Mouse (Mus musculus) heart, embryonic 10.5 days (tissue): Measurements from ENCODE around the gene 4930563M21Rik. TPM values are rescaled to one million over a fixed set of nuclear protein-coding genes. Genes with fewer than 3 reads are reported as not detected.

Source experiments
- DNase-seq: peaks from one replicate; pipeline ENCODE4 v3.0.0-alpha.2; 2017; ENCODE audit warnings: low spot score
- H3K27ac ChIP-seq: fragments of 300-500 bp; sonication (generic); 2 replicates; pipeline ENCODE4 v1.5.1; 2016; ENCODE audit warnings: mild to moderate bottlenecking
- H3K27me3 ChIP-seq: fragments of 300-500 bp; sonication (generic); 2 replicates; pipeline ENCODE4 v1.6.1; 2016; ENCODE audit warnings: mild to moderate bottlenecking; ENCODE audit not compliant: poor library complexity, insufficient read depth, severe bottlenecking
- H3K36me3 ChIP-seq: fragments of 300-500 bp; sonication (generic); 2 replicates; pipeline ENCODE4 v1.6.1; 2016; ENCODE audit warnings: mild to moderate bottlenecking, moderate library complexity
- H3K4me1 ChIP-seq: fragments of 300-500 bp; sonication (generic); 2 replicates; pipeline ENCODE4 v1.6.1; 2016; ENCODE audit warnings: mild to moderate bottlenecking
- H3K4me3 ChIP-seq: fragments of 300-500 bp; sonication (generic); 2 replicates; pipeline ENCODE4 v1.5.1; 2016; ENCODE audit warnings: mild to moderate bottlenecking, moderate library complexity
- H3K9me3 ChIP-seq: fragments of 300-500 bp; sonication (generic); 2 replicates; pipeline ENCODE4 v1.6.1; 2016; ENCODE audit warnings: mild to moderate bottlenecking, moderate library complexity
- WGBS: fragments of 180-500 bp; shearing (Covaris S2); methylation state at CpG from one replicate; pipeline ENCODE4 v1.1.7; 2016; 5-methylcytosine and 5-hydroxymethylcytosine counted together
- polyA plus RNA-seq: library from polyadenylated mRNA; unstranded; fragments of >200 nt; fragmentation: Nextera tagmentation; extraction: Ambion mirVana; gene quantifications from 2 replicates; pipeline ENCODE4 v1.2.1, GENCODE M21; 2016

Gene 4930563M21Rik
- polyA plus RNA-seq, 1 experiment from 2014 or later, result not detected

- Histone ChIP-seq H3K27me3 (no peaks in the 10 kb centered on the region), H3K27ac (peak overlapping the region; percentile 97), H3K4me1 (peaks cover 9% of the 10 kb centered on the region), H3K9me3 (no peaks in the 10 kb centered on the region), H3K4me3 (peak overlapping the region; percentile 87), H3K36me3 (no peaks in the 10 kb centered on the region)
- no peak for DNase-seq
- 50% methylated on average over 5 of the region's 5 CpGs for WGBS
Measured at GRCm38 (mm10) chr9:55937224-55937663, 73.1 kb downstream of the 4930563M21Rik start.

DNA sequence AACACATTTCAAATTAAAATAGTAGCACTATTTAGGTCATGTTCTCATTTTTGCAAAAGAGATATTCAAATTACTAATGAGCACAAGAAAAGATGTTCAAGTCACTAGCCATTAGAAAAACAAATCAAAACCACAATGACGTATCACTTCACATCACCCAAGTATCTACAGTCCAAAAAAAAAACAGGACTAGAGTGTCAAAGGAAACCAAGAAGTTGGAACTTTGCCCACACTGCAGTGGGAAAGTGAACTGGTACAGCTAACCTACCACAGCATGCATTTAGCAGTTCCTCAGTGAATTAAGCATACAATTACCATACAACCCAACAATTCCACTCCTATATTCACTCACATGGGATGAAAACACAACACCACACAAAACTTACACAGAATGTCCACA, 77.9 kb downstream of the 4930563M21Rik start:
- WGBS, result 76% methylated on average over 1 of the region's 1 CpGs

GRCm38 (mm10) chr9:55918579-55918978, 91.8 kb downstream of the 4930563M21Rik start:
- H3K27me3 ChIP-seq, result no peaks in the 10 kb centered on the region
- no peaks in the 10 kb centered on the region for H3K36me3 ChIP-seq
- DNase-seq, result no peak
- no peaks in the 10 kb centered on the region for H3K4me1 ChIP-seq
- no peaks in the 10 kb centered on the region for H3K9me3 ChIP-seq
- 61% methylated on average over 3 of the region's 3 CpGs for WGBS
- no peak overlapping the region for H3K27ac ChIP-seq
- no peak overlapping the region for H3K4me3 ChIP-seq

More for the DNA sequence above, 77.9 kb downstream of the 4930563M21Rik start:
- H3K27ac ChIP-seq, result no peak overlapping the region
- H3K27me3 ChIP-seq, result no peaks in the 10 kb centered on the region
- H3K4me3 ChIP-seq, result no peak overlapping the region
- H3K36me3 ChIP-seq, result no peaks in the 10 kb centered on the region
- H3K4me1 ChIP-seq, result peaks cover 5% of the 10 kb centered on the region; the same call in 1 of the 2 replicates
- DNase-seq, result no peak
- no peaks in the 10 kb centered on the region for H3K9me3 ChIP-seq

DNA sequence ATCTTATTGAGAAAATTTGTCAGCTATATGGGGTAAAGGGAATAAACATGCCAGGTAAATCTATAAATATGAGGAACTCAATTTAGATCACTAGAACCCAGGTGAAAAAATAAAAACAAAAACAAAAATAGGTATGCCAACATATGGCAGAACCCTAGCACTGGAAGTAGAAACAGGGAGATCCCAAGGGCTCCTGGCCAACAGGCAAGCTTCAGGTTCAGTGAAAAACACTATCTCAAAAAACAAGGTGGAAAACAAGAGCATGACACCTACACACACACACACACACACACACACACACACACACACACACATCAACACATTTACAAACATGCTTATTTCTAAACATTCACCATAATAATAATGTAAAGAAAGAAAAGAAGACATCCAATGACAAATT, 93.6 kb downstream of the 4930563M21Rik start:
- no peak overlapping the region for H3K4me3 ChIP-seq
- DNase-seq, result no peak
- H3K27me3 ChIP-seq, result no peaks in the 10 kb centered on the region
- no peaks in the 10 kb centered on the region for H3K36me3 ChIP-seq
- no peak overlapping the region for H3K27ac ChIP-seq
- H3K4me1 ChIP-seq, result no peaks in the 10 kb centered on the region
- no peaks in the 10 kb centered on the region for H3K9me3 ChIP-seq

Other genes starting within 250 kb of the 4930563M21Rik start
- 6.3 and 7.0 TPM in 2 replicates for gene Scaper, start 72.4 kb downstream of the 4930563M21Rik start, polyA plus RNA-seq
- 182 and 205 TPM in 2 replicates for gene Rcn2, start 31.3 kb upstream of the 4930563M21Rik start, polyA plus RNA-seq
- 0.58 and 1.2 TPM in 2 replicates for gene Pstpip1, start 79.4 kb upstream of the 4930563M21Rik start, polyA plus RNA-seq
- 399 and 412 TPM in 2 replicates for gene Tspan3, start 154.9 kb upstream of the 4930563M21Rik start, polyA plus RNA-seq